Mouse (Mus musculus): ENCODE results near the gene Dnajb6.
A peak's percentile ranks its signal among the peaks of the same experiment; 100 is the strongest.
"Not testable (repeated sequence)": the region's sequence is repeated elsewhere in the genome, so short reads cannot be mapped to it uniquely, and the experiment has no call there.

The Dnajb6 gene

GRCm38 (mm10) chr5:29735557-29736061 lies at the start of gene Dnajb6, which contains the start of gene Gm5129:
TSS of gene Dnajb6 (plus strand) at chr5:29735688.
TSS of gene Gm5129 (minus strand) at chr5:29735936.
- peak; percentile 95 for DNase-seq

DNA sequence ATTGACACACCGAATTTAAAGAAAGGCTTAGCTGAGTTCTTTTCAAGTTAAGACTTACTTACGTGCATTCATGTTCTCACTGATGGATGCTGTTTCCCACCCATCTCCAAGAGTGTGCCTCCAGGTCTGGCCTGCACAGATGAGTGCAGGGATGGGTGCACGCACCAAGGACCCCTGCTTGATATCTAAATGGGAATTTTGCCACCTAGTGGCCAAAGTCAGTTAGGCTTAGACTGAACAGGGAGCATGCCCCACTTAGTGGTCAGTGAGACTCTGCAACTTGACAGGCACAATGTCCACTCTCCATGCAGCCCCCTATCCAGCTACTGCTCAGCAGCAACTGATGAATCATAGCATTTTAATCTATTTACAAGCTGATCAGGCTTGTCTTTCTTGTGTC lies 47.8 kb upstream of the Dnajb6 start:
- DNase-seq = no peak

- DNase-seq = no peak
These were observed 47.1 kb upstream of the Dnajb6 start for GRCm38 (mm10) chr5:29688352-29688751.

- DNase-seq = no peak
These were observed 37.0 kb upstream of the Dnajb6 start for GRCm38 (mm10) chr5:29698493-29698892.

- no peak for DNase-seq
These were observed 35.8 kb upstream of the Dnajb6 start for GRCm38 (mm10) chr5:29699520-29700202.

DNA sequence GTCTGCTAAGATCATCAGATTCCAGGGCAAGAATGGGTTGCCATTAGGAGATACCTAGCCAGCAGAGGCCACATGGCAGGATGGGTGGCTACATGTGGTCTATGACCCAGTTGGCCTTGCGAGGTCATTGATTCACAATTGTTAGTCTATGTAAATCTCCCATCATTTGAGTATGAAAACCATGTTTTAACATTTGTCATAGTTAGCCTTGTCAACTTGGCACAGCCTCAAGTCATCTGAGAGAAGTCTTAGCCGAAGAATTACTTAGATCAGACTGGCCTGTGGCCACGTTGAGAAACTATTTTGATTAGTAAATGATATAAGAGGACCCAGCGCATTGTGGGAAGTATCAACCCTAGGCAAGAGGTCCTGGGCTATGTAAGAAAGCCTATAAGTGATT lies 28.2 kb upstream of the Dnajb6 start:
- DNase-seq = no peak

GRCm38 (mm10) chr5:29708258-29708657 lies 27.2 kb upstream of the Dnajb6 start:
- no peak for DNase-seq

- no peak for DNase-seq
These were observed 23.9 kb upstream of the Dnajb6 start for GRCm38 (mm10) chr5:29711631-29712030.

DNA sequence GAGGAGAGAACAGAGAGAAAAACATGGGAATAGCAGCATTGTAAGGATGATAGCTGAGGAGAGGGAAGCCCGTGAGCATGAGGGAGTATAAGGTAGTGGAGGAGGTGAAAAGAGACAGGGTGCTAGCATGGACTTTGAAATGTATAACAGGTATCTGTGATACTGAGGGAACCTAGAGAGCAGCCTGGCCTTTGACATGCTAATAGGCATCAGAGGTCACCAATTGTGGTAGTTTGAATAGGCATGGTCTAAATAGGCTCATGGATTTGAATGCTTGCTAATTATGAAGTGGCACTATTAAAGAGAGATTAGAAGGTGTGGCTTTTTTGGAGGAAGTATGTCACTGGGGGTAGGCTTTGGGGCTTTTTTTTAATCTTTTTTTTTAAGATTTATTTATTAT lies 22.6 kb upstream of the Dnajb6 start:
- DNase-seq = no peak

DNA sequence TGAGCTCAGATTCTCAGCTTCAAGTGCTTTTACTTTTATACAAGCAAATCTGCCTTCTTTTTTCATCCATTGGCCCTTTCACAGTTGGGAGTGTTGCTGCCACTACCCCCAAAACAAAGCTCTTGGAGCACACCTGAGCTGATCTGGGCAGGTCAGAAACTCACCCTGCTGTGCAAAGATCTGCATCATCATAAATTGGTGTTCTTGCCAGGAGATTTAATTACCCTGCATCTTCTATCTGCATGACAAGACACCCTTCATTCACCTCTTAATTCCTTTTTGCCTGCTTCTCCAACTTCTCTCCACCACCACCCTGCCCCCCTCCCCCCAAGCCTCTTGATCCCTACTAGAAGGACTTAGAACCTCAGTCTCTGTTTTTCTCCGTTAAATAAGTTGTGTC lies 14.3 kb upstream of the Dnajb6 start:
- DNase-seq = no peak

- DNase-seq = no peak
These were observed 10.1 kb upstream of the Dnajb6 start for GRCm38 (mm10) chr5:29725369-29725768.

DNA sequence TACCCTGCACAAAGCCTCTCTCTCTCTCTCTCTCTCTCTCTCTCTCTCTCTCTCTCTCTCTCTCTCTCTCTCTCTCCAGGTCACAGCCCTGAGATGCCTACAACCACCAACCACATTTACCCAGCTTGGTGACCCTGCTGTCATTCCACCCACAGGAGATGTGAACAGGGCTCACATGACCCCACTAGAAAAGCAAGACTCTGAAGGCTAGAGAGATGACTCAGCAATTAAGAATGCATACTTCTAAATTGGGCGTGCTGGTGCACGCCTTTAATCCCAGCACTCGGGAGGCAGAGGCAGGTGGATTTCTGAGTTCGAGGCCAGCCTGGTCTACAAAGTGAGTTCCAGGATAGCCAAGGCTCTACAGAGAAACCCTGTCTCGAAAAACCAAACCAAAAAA lies 9.4 kb upstream of the Dnajb6 start:
- not testable (repeated sequence) for DNase-seq

DNA sequence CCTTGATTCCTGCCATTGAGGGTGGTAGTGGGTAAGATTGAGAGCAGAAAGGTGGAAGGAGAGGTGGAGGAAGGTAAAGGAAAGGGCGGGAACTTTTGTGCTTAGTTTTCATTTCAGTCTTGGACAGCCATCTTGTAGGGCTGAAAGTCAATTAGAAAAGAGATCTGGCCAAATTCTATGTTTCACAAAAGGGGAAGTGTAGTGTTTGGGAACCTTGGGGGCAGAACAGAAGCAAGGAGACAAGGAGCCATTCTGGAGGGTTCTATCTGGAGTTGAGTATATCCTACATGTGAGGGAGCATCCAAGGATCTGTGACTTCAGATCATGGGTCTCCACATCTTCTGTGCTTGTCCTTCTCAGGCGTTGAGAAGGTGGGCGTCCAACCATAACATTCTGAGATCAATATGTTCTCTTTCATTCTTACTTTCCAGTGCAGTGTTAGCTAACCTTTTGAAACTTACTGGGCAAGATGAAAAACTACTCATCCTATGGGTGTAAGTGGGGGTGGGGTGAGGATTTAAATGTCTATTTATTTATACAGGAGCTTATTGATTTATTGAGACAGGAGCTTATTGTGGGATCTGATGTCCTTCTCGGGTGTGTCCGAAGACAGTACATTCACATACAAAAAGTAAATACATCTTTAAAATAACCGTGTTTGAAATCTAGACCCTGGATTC lies 517 bp upstream of the Dnajb6 start:
- peak; percentile 18 for DNase-seq

GRCm38 (mm10) chr5:29736073-29736900 lies 799 bp downstream of the Dnajb6 start:
- DNase-seq = peak; percentile 59

- DNase-seq = no peak
These were observed 1.5 kb downstream of the Dnajb6 start for GRCm38 (mm10) chr5:29736942-29737341.

- no peak for DNase-seq
These were observed 2.0 kb downstream of the Dnajb6 start for GRCm38 (mm10) chr5:29737471-29737870.

DNA sequence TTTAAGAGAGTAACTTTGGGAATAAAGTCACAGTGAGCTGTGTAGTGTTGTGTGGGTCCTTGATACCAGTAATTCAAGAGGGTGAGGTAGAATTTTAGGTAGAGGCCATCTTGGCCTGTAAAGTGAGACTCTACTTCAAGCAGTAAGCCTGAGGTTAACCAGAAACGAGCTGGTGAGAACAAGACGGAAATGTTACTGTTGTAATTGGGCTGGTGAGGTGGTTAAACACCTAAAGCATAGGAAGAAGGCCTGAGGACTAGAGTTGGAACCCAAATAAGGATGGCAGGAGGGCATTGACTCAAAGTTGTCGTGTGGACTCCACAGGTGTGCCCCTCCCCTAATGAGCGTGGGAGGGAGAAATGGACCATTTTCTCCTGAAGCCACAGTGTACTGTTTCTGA lies 2.6 kb downstream of the Dnajb6 start:
- no peak for DNase-seq

GRCm38 (mm10) chr5:29740651-29741050 lies 5.2 kb downstream of the Dnajb6 start:
- DNase-seq = no peak

DNA sequence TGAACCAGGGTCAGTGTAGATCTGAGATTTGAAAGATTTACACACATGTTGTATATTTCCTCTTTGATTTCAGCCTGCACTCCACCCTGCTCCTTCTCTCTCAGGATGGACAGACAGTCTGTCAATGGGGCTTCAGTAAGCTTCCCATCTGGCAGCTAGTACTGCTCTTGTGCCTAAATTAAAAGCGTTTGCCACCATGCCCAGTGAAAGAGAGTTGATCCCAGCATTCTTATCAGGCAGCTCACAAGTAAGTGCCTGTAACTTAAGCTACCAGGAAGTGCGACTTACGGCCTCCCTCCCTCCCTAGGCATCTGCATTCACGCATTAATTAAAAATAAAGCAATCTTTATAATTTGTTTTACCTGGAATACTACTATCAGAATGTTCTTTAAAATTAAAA lies 5.6 kb downstream of the Dnajb6 start:
- no peak for DNase-seq

DNA sequence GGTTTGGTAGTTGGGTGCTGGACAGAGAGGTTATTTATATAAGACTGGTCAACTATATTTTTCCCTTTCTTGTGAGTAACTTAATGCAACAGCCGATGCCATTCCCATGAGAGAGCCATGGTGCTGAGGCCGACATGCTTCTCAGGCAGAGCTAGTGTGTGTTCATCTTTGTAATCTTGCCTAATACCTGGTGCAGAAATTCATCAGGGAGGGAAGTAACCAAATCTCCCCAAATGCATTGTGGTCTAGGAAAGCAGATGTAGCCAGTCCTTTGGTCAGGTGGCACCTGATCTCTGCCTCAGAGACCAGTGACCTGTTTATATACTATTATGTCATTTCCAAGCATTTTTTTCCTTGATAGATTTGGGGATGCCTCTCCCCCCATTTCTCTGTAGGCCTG lies 12.2 kb downstream of the Dnajb6 start:
- DNase-seq = no peak

- peak; percentile 35 for DNase-seq
These were observed 15.8 kb downstream of the Dnajb6 start for GRCm38 (mm10) chr5:29751306-29751705.

GRCm38 (mm10) chr5:29752894-29753293 lies 17.4 kb downstream of the Dnajb6 start:
- DNase-seq = no peak

- no peak for DNase-seq
These were observed 23.8 kb downstream of the Dnajb6 start for GRCm38 (mm10) chr5:29759318-29759717.

DNA sequence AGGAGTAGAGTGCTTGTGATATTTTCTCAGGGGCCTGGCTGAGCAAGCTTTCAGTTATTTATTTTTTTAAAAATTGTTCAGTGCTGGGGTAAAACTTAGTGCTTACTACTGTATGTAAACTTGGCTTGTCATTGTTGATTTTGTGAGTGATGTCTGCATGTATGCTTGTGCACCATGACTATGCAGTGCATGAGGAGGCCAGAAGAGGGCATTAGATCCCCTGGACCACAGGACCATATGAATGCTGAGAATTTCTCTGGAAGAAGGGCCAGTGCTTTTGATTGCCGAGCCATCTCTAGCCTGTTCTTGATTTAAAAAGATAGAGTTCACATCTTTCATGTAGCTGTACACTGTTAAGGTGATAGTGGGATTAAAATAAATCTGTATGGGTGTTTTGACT lies 35.4 kb downstream of the Dnajb6 start:
- DNase-seq = no peak
